Mouse (Mus musculus) testis, adult 2 months (tissue): ENCODE results near the gene Eef1akmt2.

Experiments
- CTCF ChIP-seq: fragments of 200-500 bp; IDR thresholded peaks from 2 replicates; pipeline ENCODE4 v1.5.1; 2012; ENCODE audit warnings: low read depth, mild to moderate bottlenecking, inconsistent platforms, low read length, moderate library complexity; ENCODE audit not compliant: control insufficient read depth, insufficient read depth, insufficient replicate concordance
- POLR2A ChIP-seq: fragments of 200-500 bp; IDR thresholded peaks from 2 replicates; pipeline ENCODE4 v1.6.1; 2012; ENCODE audit warnings: low read depth, mild to moderate bottlenecking, inconsistent platforms, low read length, moderate library complexity; ENCODE audit not compliant: control insufficient read depth

- TF ChIP-seq CTCF (no peak), POLR2A (no peak)
Observed at GRCm38 (mm10) chr7:132892806-132893205, 40.3 kb upstream of the Eef1akmt2 start.
